Mouse (Mus musculus) small intestine, adult 2 months (tissue): ENCODE results near the gene Farsa.

Source experiments
- CTCF ChIP-seq: fragments of 200-500 bp; IDR thresholded peaks from 2 replicates; pipeline ENCODE4 v1.5.1; 2012; ENCODE audit warnings: low read depth, mild to moderate bottlenecking, control low read depth, inconsistent platforms, low read length, moderate library complexity, mixed read lengths; ENCODE audit not compliant: insufficient replicate concordance, insufficient read length; ENCODE audit errors: extremely low read depth
- POLR2A ChIP-seq: fragments of 200-500 bp; IDR thresholded peaks from 2 replicates; pipeline ENCODE4 v1.6.1; 2012; ENCODE audit warnings: low read depth, mild to moderate bottlenecking, control low read depth, inconsistent platforms, low read length, moderate library complexity

DNA sequence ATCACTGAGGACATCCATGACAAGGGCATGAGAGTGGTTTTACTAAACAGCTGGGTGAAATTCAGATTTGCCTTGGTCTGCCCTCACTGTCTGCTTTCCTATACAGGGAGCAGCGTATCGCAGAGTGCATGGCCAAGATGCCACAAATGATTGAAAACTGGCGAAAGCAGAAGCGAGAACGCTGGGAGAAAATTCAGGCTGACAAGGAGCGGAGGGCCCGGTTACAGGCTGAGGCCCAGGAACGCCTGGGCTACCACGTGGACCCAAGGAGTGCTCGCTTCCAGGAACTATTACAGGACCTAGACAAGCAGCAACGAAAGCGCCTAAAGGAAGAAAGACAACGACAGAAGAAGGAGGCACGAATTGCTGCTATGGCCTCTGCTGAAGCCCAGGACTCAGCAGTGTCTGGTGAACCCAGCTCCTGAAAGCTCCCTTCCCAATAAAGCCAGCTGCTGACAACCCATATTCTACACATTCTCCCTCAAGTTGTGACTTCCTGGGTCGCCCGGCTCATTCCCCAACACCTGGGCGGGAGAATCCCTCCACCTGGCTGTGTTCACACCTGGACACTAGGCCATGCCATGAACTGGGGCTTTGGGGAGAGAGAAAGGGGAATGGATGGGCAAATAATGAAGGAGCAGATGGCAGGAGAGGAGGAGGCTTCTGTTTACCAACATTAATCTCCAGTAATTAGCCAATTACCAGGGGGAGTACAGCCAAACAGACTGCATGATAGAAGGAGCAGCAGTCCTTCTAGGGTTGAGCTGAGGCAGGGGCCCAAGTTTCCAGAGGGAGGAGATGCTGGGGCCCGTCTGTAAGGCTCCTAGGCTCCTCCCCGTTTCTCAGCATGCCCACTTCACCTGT, 22.6 kb upstream of the Farsa start:
- TF ChIP-seq POLR2A (no peak), CTCF (no peak)
